Mouse (Mus musculus) midbrain, postnatal 0 days (tissue): ENCODE results near the gene Magi3. TPM values are rescaled to one million over a fixed set of nuclear protein-coding genes. Genes with fewer than 3 reads are reported as not detected.

Experiments used
- ATAC-seq: fragments of 200-750 bp; cut with Nextera tagmentation; 2 replicates; pipeline ENCODE4 v1.8.0; 2017; ENCODE audit warnings: moderate number of reproducible peaks, mild to moderate bottlenecking, moderate TSS enrichment, moderate library complexity; ENCODE audit not compliant: low FRiP score
- DNase-seq: peaks from one replicate; pipeline ENCODE4 v3.0.0-alpha.2; 2015; ENCODE audit warnings: low spot score
- H3K27ac ChIP-seq: fragments of 300-500 bp; sonication (generic); 2 replicates; pipeline ENCODE4 v1.5.1; 2014; ENCODE audit warnings: low read depth, mild to moderate bottlenecking, low read length, mixed read lengths
- H3K27me3 ChIP-seq: fragments of 300-500 bp; sonication (generic); 2 replicates; pipeline ENCODE4 v1.6.1; 2014; ENCODE audit warnings: low read length, control low read depth, mixed read lengths; ENCODE audit not compliant: insufficient read depth
- H3K36me3 ChIP-seq: fragments of 300-500 bp; sonication (generic); 2 replicates; pipeline ENCODE4 v1.6.1; 2014; ENCODE audit warnings: low read length, control low read depth, mixed read lengths; ENCODE audit not compliant: insufficient read depth
- H3K4me1 ChIP-seq: fragments of 300-500 bp; sonication (generic); 2 replicates; pipeline ENCODE4 v1.6.1; 2014; ENCODE audit warnings: mild to moderate bottlenecking, control low read depth, antibody characterized with exemption, low read length, mixed read lengths; ENCODE audit not compliant: insufficient read depth
- H3K4me2 ChIP-seq: fragments of 300-500 bp; sonication (generic); 2 replicates; pipeline ENCODE4 v1.6.1; 2014; ENCODE audit warnings: low read depth, mild to moderate bottlenecking, low read length, mixed read lengths; ENCODE audit not compliant: poor library complexity, severe bottlenecking
- H3K4me3 ChIP-seq: fragments of 300-500 bp; sonication (generic); 2 replicates; pipeline ENCODE4 v1.5.1; 2014; ENCODE audit warnings: low read depth, mild to moderate bottlenecking, low read length, moderate library complexity
- H3K9ac ChIP-seq: fragments of 300-500 bp; sonication (generic); replicated peaks from 2 replicates; pipeline ENCODE4 v1.6.1; 2014; ENCODE audit warnings: mild to moderate bottlenecking, low read length, moderate library complexity, mixed read lengths; ENCODE audit not compliant: poor library complexity, severe bottlenecking
- H3K9me3 ChIP-seq: fragments of 300-500 bp; sonication (generic); 2 replicates; pipeline ENCODE4 v1.6.1; 2016; ENCODE audit warnings: low read length, control low read depth
- CTCF ChIP-seq: IDR thresholded peaks from 2 replicates; pipeline ENCODE4 v1.5.1; 2016; ENCODE audit warnings: antibody characterized with exemption, mild to moderate bottlenecking
- WGBS: fragments of 180-500 bp; shearing (Covaris S2); extraction: QIAGEN DNeasy Blood & Tissue Kit; methylation state at CpG from one replicate; pipeline ENCODE4 v1.1.7; 2014; 5-methylcytosine and 5-hydroxymethylcytosine counted together
- polyA plus RNA-seq: library from polyadenylated mRNA; unstranded; fragments of >200 nt; fragmentation: Nextera tagmentation; extraction: Ambion mirVana; gene quantifications from 2 replicates; pipeline ENCODE4 v1.2.1, GENCODE M21; 2015
- total RNA-seq: library from RNA; depleted of rRNA; stranded (reverse); fragments of >200 nt; gene quantifications from 2 replicates; pipeline ENCODE4 v1.2.3, GENCODE M21; 2014; rRNA removed

The Magi3 gene
- 17.0 and 23.8 TPM in 2 replicates for total RNA-seq
- 2.6 and 3.1 TPM in 2 replicates for polyA plus RNA-seq

DNA sequence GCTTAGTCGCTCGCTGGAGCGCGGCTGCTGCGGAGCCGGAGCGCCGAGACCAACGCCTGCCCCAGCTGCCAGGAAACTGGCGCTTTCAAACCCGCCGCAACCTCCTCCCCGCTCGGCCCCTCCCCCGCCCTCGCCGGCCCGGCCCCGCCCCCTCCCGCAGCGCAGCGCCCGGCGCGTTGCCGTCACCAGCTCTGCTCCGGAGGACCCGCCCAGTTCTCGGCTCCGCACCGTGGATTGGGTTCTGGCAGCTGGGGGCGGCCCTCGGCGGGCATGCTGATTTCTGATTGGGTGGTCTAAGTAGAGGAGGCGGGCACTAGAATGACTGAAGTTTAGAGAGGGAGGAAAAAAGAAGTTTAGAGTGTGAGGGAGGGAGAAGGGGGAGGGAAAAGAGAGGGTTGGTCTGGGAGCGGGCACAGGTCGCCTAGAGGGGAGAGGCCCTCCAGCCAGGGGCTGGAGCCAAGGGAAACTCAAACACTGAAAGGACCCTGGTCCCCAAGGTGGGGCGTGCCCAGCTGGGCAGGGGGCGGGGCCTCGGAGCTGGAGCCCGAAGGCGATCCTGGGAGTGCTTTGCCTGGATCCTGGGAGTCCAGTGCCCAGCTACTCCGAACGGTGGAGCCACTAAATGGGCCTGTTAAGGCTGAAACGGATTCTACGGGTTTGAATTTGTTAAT lies at the start of gene Magi3:
TSS of gene Magi3 (minus strand) at position 80 of the 671 bp plus-strand sequence.
- Histone ChIP-seq H3K27ac (peak within 1 kb of the TSS; percentile 90), H3K36me3 (no peaks in the 10 kb centered on the region), H3K4me1 (no peaks in the 10 kb centered on the region; the same call in 1 of the 2 replicates), H3K9me3 (no peaks in the 10 kb centered on the region), H3K4me2 (peak within 1 kb of the TSS; percentile 70), H3K27me3 (no peaks in the 10 kb centered on the region), H3K4me3 (peak within 1 kb of the TSS; percentile 90), H3K9ac (peak within 1 kb of the TSS; percentile 91)
- ATAC-seq (peak; percentile 100), DNase-seq (peak; percentile 98)
- under 1% methylated on average over 38 of the region's 46 CpGs for WGBS
- TF ChIP-seq CTCF, result peak; percentile 35

DNA sequence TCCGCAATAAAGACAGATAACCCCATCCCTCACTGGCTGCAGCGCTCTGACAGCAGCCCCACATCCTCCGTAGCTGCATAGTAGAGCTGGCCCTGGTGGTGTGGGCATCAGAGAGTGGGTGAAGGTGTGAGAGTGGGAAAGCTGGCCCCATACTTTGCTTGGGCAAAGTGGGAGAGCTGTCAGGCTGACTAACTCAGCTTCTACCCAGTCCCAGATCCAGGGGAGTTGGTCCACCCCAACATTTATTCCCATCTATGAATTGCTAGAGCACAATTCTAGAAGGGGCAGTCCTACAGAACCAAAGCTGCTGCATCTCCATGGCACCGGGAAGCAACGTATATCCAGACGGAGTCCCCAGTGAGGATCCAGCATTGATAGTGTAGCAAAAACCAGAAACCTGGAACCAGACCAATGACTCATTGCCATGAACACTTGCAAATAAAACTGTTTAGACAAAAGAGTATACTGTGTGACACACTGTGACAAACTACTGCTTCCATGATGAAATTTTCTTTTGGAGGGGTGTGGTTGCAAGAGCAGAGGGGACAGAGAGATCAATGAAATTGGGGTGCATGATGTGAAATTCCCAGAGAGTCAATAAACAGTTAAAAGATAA lies 44.5 kb upstream of the Magi3 start:
- Histone ChIP-seq H3K9ac (no peak overlapping the region), H3K27me3 (no peaks in the 10 kb centered on the region), H3K4me2 (no peak overlapping the region), H3K4me1 (no peaks in the 10 kb centered on the region), H3K9me3 (no peaks in the 10 kb centered on the region), H3K36me3 (no peaks in the 10 kb centered on the region), H3K27ac (no peak overlapping the region), H3K4me3 (no peak overlapping the region)
- DNase-seq (no peak), ATAC-seq (no peak)
- TF ChIP-seq CTCF, result no peak
- WGBS, result 89% methylated on average over 6 of the region's 6 CpGs

DNA sequence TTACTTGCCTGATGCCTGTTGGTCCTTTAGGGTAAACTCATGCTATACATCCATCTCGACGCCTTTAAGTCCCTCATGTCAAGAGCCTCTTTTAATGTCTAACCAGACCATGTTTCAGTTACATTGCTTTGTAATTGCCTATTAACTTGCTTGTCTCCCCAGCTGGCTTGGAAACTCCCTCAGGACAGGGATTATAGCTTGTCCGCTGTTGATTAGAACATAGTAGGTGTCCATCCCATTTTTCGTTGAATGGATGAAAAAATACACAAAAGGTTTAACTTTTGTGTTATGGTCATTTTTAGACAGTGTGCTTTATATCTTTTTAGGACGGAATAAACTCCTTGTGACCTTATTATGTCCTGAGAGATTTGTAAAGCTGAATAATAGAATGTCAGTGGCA lies 40.0 kb upstream of the Magi3 start:
- Histone ChIP-seq H3K27ac (no peak overlapping the region), H3K27me3 (no peaks in the 10 kb centered on the region), H3K36me3 (no peaks in the 10 kb centered on the region), H3K4me2 (no peak overlapping the region), H3K4me3 (no peak overlapping the region), H3K9me3 (no peaks in the 10 kb centered on the region), H3K4me1 (no peaks in the 10 kb centered on the region), H3K9ac (no peak overlapping the region)
- 42% methylated on average over 5 of the region's 5 CpGs for WGBS
- TF ChIP-seq CTCF, result no peak
- ATAC-seq (no peak), DNase-seq (no peak)

DNA sequence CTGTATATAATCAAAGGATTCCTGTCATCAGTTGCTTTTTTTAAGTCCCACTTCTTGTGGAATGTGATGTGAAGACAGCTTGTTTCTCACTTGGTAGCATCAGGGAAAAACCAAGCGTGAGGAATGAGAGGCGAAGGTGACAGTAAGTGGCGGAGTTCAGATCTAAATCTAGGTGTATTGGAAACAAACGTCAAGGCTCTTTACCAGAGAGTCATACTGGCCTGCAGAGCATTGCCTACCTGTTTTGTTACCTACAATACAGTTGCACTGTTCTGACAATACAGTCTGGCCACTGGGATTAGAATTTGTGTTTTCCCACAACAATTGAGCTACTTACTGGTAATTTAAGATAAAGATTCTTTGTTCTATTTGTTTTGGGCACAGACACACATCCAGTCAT lies 39.0 kb upstream of the Magi3 start:
- H3K9me3 ChIP-seq, result no peaks in the 10 kb centered on the region
- H3K27ac ChIP-seq, result no peak overlapping the region
- no peaks in the 10 kb centered on the region for H3K27me3 ChIP-seq
- no peak for TF ChIP-seq CTCF
- H3K36me3 ChIP-seq, result no peaks in the 10 kb centered on the region
- H3K4me2 ChIP-seq, result no peak overlapping the region
- DNase-seq (no peak), ATAC-seq (no peak)
- H3K4me3 ChIP-seq, result no peak overlapping the region
- no peaks in the 10 kb centered on the region for H3K4me1 ChIP-seq
- 92% methylated on average over 4 of the region's 4 CpGs for WGBS
- no peak overlapping the region for H3K9ac ChIP-seq

DNA sequence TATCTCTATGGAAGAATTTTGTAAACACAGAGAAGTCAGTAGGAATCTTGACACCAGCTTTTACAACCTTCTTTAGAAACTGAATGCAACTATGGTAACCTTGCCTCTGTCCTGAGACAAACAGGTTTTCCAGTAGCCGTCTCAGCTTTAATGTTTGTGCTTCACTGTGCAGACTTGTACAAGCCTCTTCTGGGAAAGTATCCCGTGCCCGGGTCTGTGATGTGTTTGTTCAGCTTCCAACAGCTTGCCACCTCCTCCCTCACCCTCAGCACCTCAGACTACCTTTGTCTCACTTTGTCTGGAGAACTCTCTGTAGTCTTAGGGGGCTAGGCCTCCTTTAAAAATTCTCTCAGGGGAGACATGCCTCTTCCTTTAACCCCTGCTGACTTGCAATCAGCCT lies 36.9 kb upstream of the Magi3 start:
- Histone ChIP-seq H3K4me1 (no peaks in the 10 kb centered on the region), H3K4me3 (no peak overlapping the region), H3K27ac (no peak overlapping the region), H3K27me3 (no peaks in the 10 kb centered on the region), H3K9ac (no peak overlapping the region), H3K9me3 (no peaks in the 10 kb centered on the region), H3K36me3 (no peaks in the 10 kb centered on the region), H3K4me2 (no peak overlapping the region)
- DNase-seq (no peak), ATAC-seq (no peak)
- WGBS, result 80% methylated on average over 3 of the region's 3 CpGs
- TF ChIP-seq CTCF, result no peak

DNA sequence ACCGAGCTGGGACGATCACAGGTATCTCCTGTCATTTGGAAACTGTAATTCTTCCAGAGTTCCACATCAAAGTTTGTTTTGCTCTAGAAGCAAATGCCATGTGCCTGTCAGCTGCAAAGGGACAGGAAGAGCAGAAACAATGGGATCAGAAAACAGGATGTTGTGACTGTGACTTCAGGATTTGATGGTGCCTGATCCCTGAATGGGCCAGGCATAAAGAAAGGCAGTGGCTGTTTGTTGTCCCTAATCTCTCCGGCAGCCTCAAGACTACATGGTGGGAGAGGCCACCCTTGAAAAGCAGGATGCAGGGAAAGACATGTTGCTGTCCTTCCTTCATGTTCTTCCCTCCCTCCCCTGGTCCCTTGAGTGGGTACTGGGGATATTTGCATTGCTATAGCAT lies 33.6 kb upstream of the Magi3 start:
- TF ChIP-seq CTCF, result no peak
- Histone ChIP-seq H3K4me2 (no peak overlapping the region), H3K27me3 (no peaks in the 10 kb centered on the region), H3K4me1 (no peaks in the 10 kb centered on the region), H3K36me3 (no peaks in the 10 kb centered on the region), H3K9ac (no peak overlapping the region), H3K4me3 (no peak overlapping the region), H3K9me3 (no peaks in the 10 kb centered on the region), H3K27ac (no peak overlapping the region)
- 44% methylated on average over 3 of the region's 3 CpGs for WGBS
- ATAC-seq (no peak), DNase-seq (no peak)
